Mouse (Mus musculus) lung, adult 18-20 months (tissue): ENCODE results near the gene Tmem43.
"Not testable (repeated sequence)": the region's sequence is repeated elsewhere in the genome, so short reads cannot be mapped to it uniquely, and the experiment has no call there.

Experiments
- DNase-seq, 2 experiments: peaks; one replicate each; pipeline ENCODE4 v3.0.0; 2022; ENCODE audit warnings: mixed read lengths in 2 of 2

The Tmem43 gene

GRCm38 (mm10) chr6:91472868-91473804 lies at the start of gene Tmem43, which contains the start of gene Chchd4:
Gene Tmem43, plus strand, starts transcription at chr6:91473703.
Gene Chchd4, minus strand, starts transcription at chr6:91473546.
- peak; percentile 100 for DNase-seq

- DNase-seq: no peak
These were observed 49.4 kb upstream of the Tmem43 start for GRCm38 (mm10) chr6:91424151-91424550.

GRCm38 (mm10) chr6:91440474-91441144 lies 32.9 kb upstream of the Tmem43 start:
- peak; percentile 95 for DNase-seq

- DNase-seq: no peak
These were observed 32.3 kb upstream of the Tmem43 start for GRCm38 (mm10) chr6:91441145-91441662.

GRCm38 (mm10) chr6:91445316-91445715 lies 28.2 kb upstream of the Tmem43 start:
- DNase-seq: no peak

- no peak for DNase-seq
These were observed 23.9 kb upstream of the Tmem43 start for GRCm38 (mm10) chr6:91449472-91450225.

GRCm38 (mm10) chr6:91452056-91452455 lies 21.4 kb upstream of the Tmem43 start:
- no peak for DNase-seq

- DNase-seq: no peak
These were observed 19.0 kb upstream of the Tmem43 start for GRCm38 (mm10) chr6:91454546-91454945.

GRCm38 (mm10) chr6:91459471-91459870 lies 14.0 kb upstream of the Tmem43 start:
- no peak for DNase-seq

- no peak for DNase-seq
These were observed 7.7 kb upstream of the Tmem43 start for GRCm38 (mm10) chr6:91465756-91466155.

GRCm38 (mm10) chr6:91467106-91467505 lies 6.4 kb upstream of the Tmem43 start:
- no peak for DNase-seq

- no peak for DNase-seq
These were observed 2.8 kb upstream of the Tmem43 start for GRCm38 (mm10) chr6:91470712-91471111.

- not testable (repeated sequence) for DNase-seq
These were observed 2.1 kb upstream of the Tmem43 start for GRCm38 (mm10) chr6:91471427-91471826.

- peak in 1 of 2 experiments; percentile 44 for DNase-seq
These were observed 1.2 kb upstream of the Tmem43 start for GRCm38 (mm10) chr6:91472319-91472718.

- DNase-seq: peak in 1 of 2 experiments; percentile 17
These were observed 420 bp downstream of the Tmem43 start for GRCm38 (mm10) chr6:91473805-91474440.

GRCm38 (mm10) chr6:91474441-91475190 lies 1.1 kb downstream of the Tmem43 start:
- peak; percentile 54 to 66 for DNase-seq

- no peak for DNase-seq
These were observed 3.0 kb downstream of the Tmem43 start for GRCm38 (mm10) chr6:91476541-91476940.

GRCm38 (mm10) chr6:91483371-91483770 lies 9.9 kb downstream of the Tmem43 start:
- DNase-seq: peak in 1 of 2 experiments; percentile 63

- DNase-seq: no peak
These were observed 13.4 kb downstream of the Tmem43 start for GRCm38 (mm10) chr6:91486736-91487453.

- DNase-seq: peak; percentile 59 to 82
These were observed 15.2 kb downstream of the Tmem43 start for GRCm38 (mm10) chr6:91488496-91489212.
